Mouse (Mus musculus) erythroblast, embryonic 14.5 days (primary cell): ENCODE results near the gene L3mbtl1.

Experiments used
- GATA1 ChIP-seq: IDR thresholded peaks from 2 replicates; pipeline ENCODE4 v1.6.1; 2012; ENCODE audit warnings: low read length, inconsistent platforms, mixed read lengths
- TAL1 ChIP-seq: IDR thresholded peaks from 3 replicates; pipeline ENCODE4 v1.6.1; 2012; ENCODE audit warnings: low read length, inconsistent platforms, mixed read lengths

- no peak for TF ChIP-seq TAL1
- no peak for TF ChIP-seq GATA1
Observed at GRCm38 (mm10) chr2:162929704-162930103, 13.6 kb upstream of the L3mbtl1 start.
